Mouse (Mus musculus): Measurements from ENCODE around the gene Ffar2.

GRCm38 (mm10) chr7:30820854-30821445, 2.6 kb downstream of the Ffar2 start:
- no peak for TF ChIP-seq CTCF (IDR thresholded peaks at IDR 0.05; ENCODE audit: insufficient read depth, low read depth, low read length)
- TF ChIP-seq POLR2A (IDR thresholded peaks at IDR 0.05; ENCODE audit: insufficient read depth, low read depth, low read length), result no peak
